Mouse (Mus musculus): ENCODE results near the gene Vsir. TPM values are rescaled to one million over a fixed set of nuclear protein-coding genes. Genes with fewer than 3 reads are reported as not detected.

The Vsir gene
- polyA plus RNA-seq, 1 experiment from 2014 or later = 2.0 TPM

GRCm38 (mm10) chr10:60357441-60357840 lies 10.8 kb downstream of the Vsir start:
- Histone ChIP-seq H3K4me1 (peaks cover 40% of the 10 kb centered on the region), H3K36me3 (no peaks in the 10 kb centered on the region), H3K4me3 (no peak overlapping the region), H3K9ac (no peak overlapping the region), H3K27ac (no peak overlapping the region), H3K9me3 (no peaks in the 10 kb centered on the region), H3K4me2 (replicated peaks) (no peak overlapping the region), H3K27me3 (no peaks in the 10 kb centered on the region)
- no peak for ATAC-seq (ENCODE audit: low FRiP score, low read depth)
- 84% methylated on average over 4 of the region's 4 CpGs for WGBS

GRCm38 (mm10) chr10:60357901-60358300 lies 11.2 kb downstream of the Vsir start:
- no peak overlapping the region for H3K9ac ChIP-seq
- H3K27ac ChIP-seq = no peak overlapping the region
- H3K4me3 ChIP-seq = no peak overlapping the region
- H3K4me1 ChIP-seq = peaks cover 40% of the 10 kb centered on the region
- no peaks in the 10 kb centered on the region for H3K9me3 ChIP-seq
- ATAC-seq (ENCODE audit: low FRiP score, low read depth) = no peak
- H3K27me3 ChIP-seq = no peaks in the 10 kb centered on the region
- WGBS = 93% methylated on average over 14 of the region's 14 CpGs
- H3K36me3 ChIP-seq = no peaks in the 10 kb centered on the region
- H3K4me2 ChIP-seq (replicated peaks) = no peak overlapping the region

GRCm38 (mm10) chr10:60358776-60359175 lies 12.1 kb downstream of the Vsir start:
- no peaks in the 10 kb centered on the region for H3K27me3 ChIP-seq
- no peak overlapping the region for H3K4me3 ChIP-seq
- no peak overlapping the region for H3K27ac ChIP-seq
- H3K4me1 ChIP-seq = peaks cover 36% of the 10 kb centered on the region
- 49% methylated on average over 4 of the region's 4 CpGs for WGBS
- H3K9me3 ChIP-seq = no peaks in the 10 kb centered on the region
- no peak for ATAC-seq (ENCODE audit: low FRiP score, low read depth)
- H3K9ac ChIP-seq = no peak overlapping the region
- H3K36me3 ChIP-seq = no peaks in the 10 kb centered on the region
- H3K4me2 ChIP-seq (replicated peaks) = no peak overlapping the region

- peak overlapping the region; percentile 1; the same call in 1 of the 2 replicates for H3K27ac ChIP-seq
- WGBS = 28% methylated on average over 12 of the region's 12 CpGs
Measured at GRCm38 (mm10) chr10:60361615-60362309, 15.1 kb downstream of the Vsir start.

GRCm38 (mm10) chr10:60362310-60362628 lies 15.6 kb downstream of the Vsir start:
- Histone ChIP-seq H3K9me3 (no peaks in the 10 kb centered on the region), H3K4me2 (replicated peaks) (no peak overlapping the region), H3K36me3 (no peaks in the 10 kb centered on the region), H3K4me1 (peaks cover 45% of the 10 kb centered on the region), H3K27me3 (no peaks in the 10 kb centered on the region), H3K27ac (peak overlapping the region; percentile 1; the same call in 1 of the 2 replicates), H3K9ac (no peak overlapping the region), H3K4me3 (no peak overlapping the region)
- 14% methylated on average over 2 of the region's 2 CpGs for whole genome bisulfite sequencing
- 0 out of 2 replicates have a peak, but pooled peaks have one; percentile 19 for ATAC-seq (ENCODE audit: low FRiP score, low read depth)

More at GRCm38 (mm10) chr10:60361615-60362309, 15.1 kb downstream of the Vsir start:
- H3K4me1 ChIP-seq = peaks cover 45% of the 10 kb centered on the region
- H3K27me3 ChIP-seq = no peaks in the 10 kb centered on the region
- H3K9ac ChIP-seq = no peak overlapping the region
- H3K9me3 ChIP-seq = no peaks in the 10 kb centered on the region
- H3K36me3 ChIP-seq = no peaks in the 10 kb centered on the region
- ATAC-seq (ENCODE audit: low FRiP score, low read depth) = no peak
- no peak overlapping the region for H3K4me3 ChIP-seq
- H3K4me2 ChIP-seq (replicated peaks) = no peak overlapping the region

GRCm38 (mm10) chr10:60363426-60363825 lies 16.8 kb downstream of the Vsir start:
- Histone ChIP-seq H3K9ac (no peak overlapping the region), H3K27ac (no peak overlapping the region), H3K9me3 (no peaks in the 10 kb centered on the region), H3K4me1 (peaks cover 45% of the 10 kb centered on the region), H3K27me3 (no peaks in the 10 kb centered on the region), H3K4me2 (replicated peaks) (no peak overlapping the region), H3K36me3 (no peaks in the 10 kb centered on the region), H3K4me3 (no peak overlapping the region)
- no peak for ATAC-seq (ENCODE audit: low FRiP score, low read depth)
- 56% methylated on average over 6 of the region's 6 CpGs for WGBS

GRCm38 (mm10) chr10:60367145-60367544 lies 20.5 kb downstream of the Vsir start:
- H3K9ac ChIP-seq = no peak overlapping the region
- H3K9me3 ChIP-seq = no peaks in the 10 kb centered on the region
- no peak overlapping the region for H3K4me3 ChIP-seq
- H3K27ac ChIP-seq = no peak overlapping the region
- ATAC-seq (ENCODE audit: low FRiP score, low read depth) = no peak
- H3K4me2 ChIP-seq (replicated peaks) = no peak overlapping the region
- H3K4me1 ChIP-seq = peaks cover 34% of the 10 kb centered on the region
- 74% methylated on average over 2 of the region's 2 CpGs for WGBS
- no peaks in the 10 kb centered on the region for H3K36me3 ChIP-seq
- H3K27me3 ChIP-seq = no peaks in the 10 kb centered on the region

- peaks cover 26% of the 10 kb centered on the region for H3K4me1 ChIP-seq
- no peaks in the 10 kb centered on the region for H3K36me3 ChIP-seq
- no peak overlapping the region for H3K4me2 ChIP-seq (replicated peaks)
- no peak overlapping the region for H3K4me3 ChIP-seq
- WGBS = 74% methylated on average over 4 of the region's 4 CpGs
- no peak overlapping the region for H3K9ac ChIP-seq
- H3K27me3 ChIP-seq = no peaks in the 10 kb centered on the region
- H3K27ac ChIP-seq = no peak overlapping the region
- no peak for ATAC-seq (ENCODE audit: low FRiP score, low read depth)
- H3K9me3 ChIP-seq = no peaks in the 10 kb centered on the region
Measured at GRCm38 (mm10) chr10:60367904-60368303, 21.3 kb downstream of the Vsir start.

- Histone ChIP-seq H3K9me3 (no peaks in the 10 kb centered on the region), H3K27ac (no peak overlapping the region), H3K27me3 (no peaks in the 10 kb centered on the region), H3K9ac (no peak overlapping the region), H3K4me3 (no peak overlapping the region), H3K4me1 (peaks cover 30% of the 10 kb centered on the region), H3K4me2 (replicated peaks) (no peak overlapping the region), H3K36me3 (no peaks in the 10 kb centered on the region)
- WGBS = 77% methylated on average over 6 of the region's 6 CpGs
- no peak for ATAC-seq (ENCODE audit: low FRiP score, low read depth)
Measured at GRCm38 (mm10) chr10:60369405-60369804, 22.8 kb downstream of the Vsir start.

GRCm38 (mm10) chr10:60370098-60370497 lies 23.4 kb downstream of the Vsir start:
- no peaks in the 10 kb centered on the region for H3K27me3 ChIP-seq
- H3K9me3 ChIP-seq = no peaks in the 10 kb centered on the region
- no peaks in the 10 kb centered on the region for H3K36me3 ChIP-seq
- ATAC-seq (ENCODE audit: low FRiP score, low read depth) = no peak
- 61% methylated on average over 2 of the region's 2 CpGs for WGBS
- peaks cover 24% of the 10 kb centered on the region for H3K4me1 ChIP-seq
- H3K9ac ChIP-seq = no peak overlapping the region
- H3K4me3 ChIP-seq = no peak overlapping the region
- H3K27ac ChIP-seq = no peak overlapping the region
- no peak overlapping the region for H3K4me2 ChIP-seq (replicated peaks)

- no peak for ATAC-seq (ENCODE audit: low FRiP score, low read depth)
- peaks cover 23% of the 10 kb centered on the region for H3K4me1 ChIP-seq
- 67% methylated on average over 5 of the region's 5 CpGs for WGBS
- H3K9me3 ChIP-seq = no peaks in the 10 kb centered on the region
- no peaks in the 10 kb centered on the region for H3K36me3 ChIP-seq
- H3K27ac ChIP-seq = no peak overlapping the region
- no peaks in the 10 kb centered on the region for H3K27me3 ChIP-seq
- H3K9ac ChIP-seq = no peak overlapping the region
- no peak overlapping the region for H3K4me3 ChIP-seq
- no peak overlapping the region for H3K4me2 ChIP-seq (replicated peaks)
Measured at GRCm38 (mm10) chr10:60370601-60371061, 24.0 kb downstream of the Vsir start.

GRCm38 (mm10) chr10:60371596-60372386 lies 25.1 kb downstream of the Vsir start:
- no peak for ATAC-seq (ENCODE audit: low FRiP score, low read depth)
- no peak overlapping the region for H3K9ac ChIP-seq
- no peak overlapping the region for H3K4me3 ChIP-seq
- H3K4me2 ChIP-seq (replicated peaks) = no peak overlapping the region
- no peaks in the 10 kb centered on the region for H3K27me3 ChIP-seq
- H3K9me3 ChIP-seq = no peaks in the 10 kb centered on the region
- no peaks in the 10 kb centered on the region for H3K36me3 ChIP-seq
- WGBS = 78% methylated on average over 5 of the region's 5 CpGs
- peaks cover 23% of the 10 kb centered on the region for H3K4me1 ChIP-seq
- no peak overlapping the region for H3K27ac ChIP-seq
